Mouse (Mus musculus) forebrain, embryonic 11.5 days (tissue): ENCODE results near the gene Pbx1. TPM values are rescaled to one million over a fixed set of nuclear protein-coding genes. Genes with fewer than 3 reads are reported as not detected.
A peak's percentile ranks its signal among the peaks of the same experiment; 100 is the strongest.

ENCODE experiments used
- ATAC-seq: fragments of 200-750 bp; cut with Nextera tagmentation; replicated peaks from 2 replicates; pipeline ENCODE4 v1.8.0; 2017; ENCODE audit warnings: moderate TSS enrichment; ENCODE audit not compliant: low FRiP score
- DNase-seq: peaks from one replicate; pipeline ENCODE4 v3.0.0-alpha.2; 2017; ENCODE audit warnings: low spot score
- H3K27ac ChIP-seq: fragments of 300-500 bp; sonication (generic); 2 replicates; pipeline ENCODE4 v1.5.1; 2014; ENCODE audit warnings: low read depth, low read length
- H3K27me3 ChIP-seq: fragments of 300-500 bp; sonication (generic); 2 replicates; pipeline ENCODE4 v1.6.1; 2014; ENCODE audit warnings: mild to moderate bottlenecking, low read length, mixed read lengths; ENCODE audit not compliant: control insufficient read depth, insufficient read depth
- H3K36me3 ChIP-seq: fragments of 300-500 bp; sonication (generic); 2 replicates; pipeline ENCODE4 v1.6.1; 2014; ENCODE audit warnings: mild to moderate bottlenecking, low read length, moderate library complexity, mixed read lengths; ENCODE audit not compliant: control insufficient read depth, insufficient read depth
- H3K4me1 ChIP-seq: fragments of 300-500 bp; sonication (generic); replicated peaks from 2 replicates; pipeline ENCODE4 v1.6.1; 2014; ENCODE audit warnings: low read length, mixed read lengths; ENCODE audit not compliant: control insufficient read depth, insufficient read depth
- H3K4me2 ChIP-seq: fragments of 300-500 bp; sonication (generic); 2 replicates; pipeline ENCODE4 v1.6.1; 2014; ENCODE audit warnings: low read depth, mild to moderate bottlenecking, low read length, moderate library complexity, mixed read lengths; ENCODE audit not compliant: severe bottlenecking
- H3K4me3 ChIP-seq: fragments of 300-500 bp; sonication (generic); 2 replicates; pipeline ENCODE4 v1.5.1; 2014; ENCODE audit warnings: low read depth, low read length
- H3K9ac ChIP-seq: fragments of 300-500 bp; sonication (generic); 2 replicates; pipeline ENCODE4 v1.6.1; 2014; ENCODE audit warnings: low read length
- H3K9me3 ChIP-seq: fragments of 300-500 bp; sonication (generic); 2 replicates; pipeline ENCODE4 v1.6.1; 2016; ENCODE audit warnings: low read length, mixed read lengths; ENCODE audit not compliant: control insufficient read depth
- WGBS: fragments of 180-500 bp; shearing (Covaris S2); extraction: QIAGEN DNeasy Blood & Tissue Kit; methylation state at CpG from one replicate; pipeline ENCODE4 v1.1.7; 2014; 5-methylcytosine and 5-hydroxymethylcytosine counted together
- polyA plus RNA-seq: library from polyadenylated mRNA; unstranded; fragments of >200 nt; fragmentation: Nextera tagmentation; extraction: Ambion mirVana; gene quantifications from 2 replicates; pipeline ENCODE4 v1.2.1, GENCODE M21; 2014

The Pbx1 gene
- polyA plus RNA-seq, 1 experiment from 2014 or later: 51.1 TPM

DNA sequence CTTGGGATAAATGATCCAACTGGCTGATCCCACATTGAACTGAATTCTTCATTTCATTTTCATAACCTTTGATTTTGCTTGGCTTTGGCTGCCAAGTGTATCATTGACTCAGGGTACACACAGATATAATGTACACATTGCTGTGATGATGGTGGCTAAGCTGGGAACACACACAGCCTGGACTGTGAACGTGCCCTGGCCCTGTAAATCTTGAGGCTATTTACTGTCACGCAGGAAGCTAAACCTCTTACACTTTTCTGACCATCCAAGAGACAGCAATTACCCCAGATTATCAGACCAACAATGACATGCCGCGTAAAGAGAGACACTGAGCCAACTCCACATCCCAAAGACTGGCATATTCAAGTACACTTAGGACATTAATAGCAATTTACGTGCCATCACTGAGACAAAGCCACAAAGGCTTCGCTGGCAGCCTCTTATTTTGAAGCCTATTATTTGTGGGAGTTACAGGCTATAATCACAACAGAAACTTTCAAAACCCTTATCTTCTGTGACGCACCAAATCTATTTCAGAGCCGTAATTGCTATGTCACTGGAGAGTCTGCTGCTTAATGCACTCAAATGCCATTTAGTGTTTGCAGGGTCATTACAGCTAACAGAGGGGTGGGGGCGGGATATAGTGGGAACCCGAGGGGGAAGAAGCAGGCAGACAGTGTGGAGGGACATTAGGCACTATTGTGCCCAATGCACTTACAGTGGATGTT, 262.9 kb downstream of the Pbx1 start:
- no peaks in the 10 kb centered on the region for H3K36me3 ChIP-seq
- H3K4me3 ChIP-seq: no peak overlapping the region
- WGBS: 70% methylated on average over 10 of the region's 10 CpGs
- no peak overlapping the region for H3K4me2 ChIP-seq
- no peak overlapping the region for H3K9ac ChIP-seq
- H3K9me3 ChIP-seq: no peaks in the 10 kb centered on the region
- peak; percentile 72 for ATAC-seq
- H3K4me1 ChIP-seq: no peaks in the 10 kb centered on the region
- no peaks in the 10 kb centered on the region for H3K27me3 ChIP-seq
- no peak overlapping the region for H3K27ac ChIP-seq
- no peak for DNase-seq

DNA sequence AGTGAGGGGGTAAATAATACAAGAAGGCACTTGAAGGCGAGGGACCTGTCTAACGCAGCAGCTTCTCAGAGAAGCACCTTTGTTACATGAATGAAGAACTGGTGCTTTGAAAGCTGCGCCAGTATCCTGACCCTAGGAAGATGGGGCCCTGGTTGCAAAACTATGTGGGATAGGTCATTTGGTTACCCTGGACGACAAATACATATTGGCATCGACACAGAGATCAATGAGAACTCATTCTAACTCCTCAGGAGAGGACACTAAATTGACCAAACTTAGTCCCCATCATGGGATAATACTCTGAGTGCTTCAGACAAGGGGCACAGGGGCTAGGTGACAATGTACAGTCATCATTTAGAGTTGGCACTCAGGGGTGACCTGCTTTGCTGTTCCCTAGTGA, 264.3 kb downstream of the Pbx1 start:
- no peaks in the 10 kb centered on the region for H3K36me3 ChIP-seq
- no peaks in the 10 kb centered on the region for H3K9me3 ChIP-seq
- H3K4me1 ChIP-seq: no peaks in the 10 kb centered on the region; the same call in 1 of the 2 replicates
- H3K27me3 ChIP-seq: no peaks in the 10 kb centered on the region
- WGBS: 89% methylated on average over 5 of the region's 5 CpGs
- no peak overlapping the region for H3K4me3 ChIP-seq
- ATAC-seq (no peak), DNase-seq (no peak)
- H3K4me2 ChIP-seq: no peak overlapping the region
- H3K27ac ChIP-seq: no peak overlapping the region
- H3K9ac ChIP-seq: no peak overlapping the region

DNA sequence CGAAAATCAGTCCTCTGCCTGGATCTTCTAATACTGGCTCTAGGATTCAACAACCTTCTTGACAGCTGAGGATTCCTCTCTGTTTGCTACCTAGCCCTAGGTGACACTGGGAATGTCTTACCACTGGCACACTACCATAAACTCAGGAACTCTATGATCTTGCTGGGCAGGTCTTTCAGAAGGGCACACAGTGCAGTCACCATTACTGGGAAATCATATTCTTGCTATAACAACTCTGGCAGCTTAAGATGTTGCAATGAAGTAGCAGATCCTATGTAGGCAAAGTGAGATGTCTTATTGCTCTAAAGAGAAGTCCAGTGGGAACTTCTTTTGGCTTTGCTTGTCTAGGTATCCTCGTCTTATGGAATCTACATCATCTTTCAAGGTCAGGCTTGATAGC, 265.2 kb downstream of the Pbx1 start:
- ATAC-seq (no peak), DNase-seq (no peak)
- WGBS: 94% methylated on average over 2 of the region's 2 CpGs
- no peak overlapping the region for H3K4me2 ChIP-seq
- H3K9ac ChIP-seq: no peak overlapping the region
- H3K9me3 ChIP-seq: no peaks in the 10 kb centered on the region
- no peak overlapping the region for H3K27ac ChIP-seq
- no peak overlapping the region for H3K4me3 ChIP-seq
- H3K4me1 ChIP-seq: no peaks in the 10 kb centered on the region; the same call in 1 of the 2 replicates
- no peaks in the 10 kb centered on the region for H3K36me3 ChIP-seq
- H3K27me3 ChIP-seq: no peaks in the 10 kb centered on the region

- no peak for ATAC-seq
- H3K27ac ChIP-seq: no peak overlapping the region
These were observed 267.1 kb downstream of the Pbx1 start for GRCm38 (mm10) chr1:168164945-168165344.

DNA sequence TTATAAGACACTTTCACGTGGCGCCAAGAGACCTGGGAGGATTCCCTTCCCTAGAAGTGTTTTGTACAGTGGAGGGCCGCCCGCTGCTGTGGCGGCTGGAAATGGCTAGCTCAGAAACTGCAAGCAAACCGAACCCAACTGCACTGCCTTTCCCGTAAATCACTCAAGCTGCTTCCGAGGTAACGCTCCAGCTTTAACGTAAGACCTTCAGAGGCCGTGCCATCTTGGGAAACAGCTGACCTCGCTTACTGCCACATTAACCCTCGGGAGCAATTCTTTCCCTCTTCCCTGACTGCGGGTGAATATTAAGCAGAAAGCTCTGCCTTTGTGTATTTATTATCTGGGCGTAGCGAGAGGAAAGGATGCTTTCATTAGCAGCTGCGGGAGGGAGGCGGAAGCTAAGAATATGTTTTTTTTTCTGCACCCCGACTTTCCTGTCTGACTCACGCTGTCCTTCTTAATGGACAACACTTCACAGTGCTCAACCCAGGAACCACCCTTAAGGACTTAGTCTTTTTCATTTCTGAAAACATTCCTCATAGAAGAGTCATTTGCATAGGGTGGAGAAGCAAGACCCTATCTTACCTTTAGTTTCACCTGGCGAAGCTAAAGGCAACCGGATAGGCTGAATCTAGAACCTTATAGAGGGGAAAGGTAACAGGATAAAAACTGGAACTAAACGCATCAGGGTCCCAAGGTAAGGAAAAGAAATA, 268.4 kb downstream of the Pbx1 start:
- no peaks in the 10 kb centered on the region for H3K27me3 ChIP-seq
- H3K36me3 ChIP-seq: no peaks in the 10 kb centered on the region
- H3K9me3 ChIP-seq: no peaks in the 10 kb centered on the region
- no peak overlapping the region for H3K4me2 ChIP-seq
- peak overlapping the region; percentile 37 for H3K27ac ChIP-seq
- no peaks in the 10 kb centered on the region; the same call in 1 of the 2 replicates for H3K4me1 ChIP-seq
- WGBS: 69% methylated on average over 23 of the region's 23 CpGs
- no peak overlapping the region for H3K9ac ChIP-seq
- DNase-seq: no peak
- no peak overlapping the region for H3K4me3 ChIP-seq
- no peak for ATAC-seq

More at GRCm38 (mm10) chr1:168164945-168165344, 267.1 kb downstream of the Pbx1 start:
- no peak for DNase-seq
- H3K9ac ChIP-seq: no peak overlapping the region
- no peaks in the 10 kb centered on the region; the same call in 1 of the 2 replicates for H3K4me1 ChIP-seq
- no peaks in the 10 kb centered on the region for H3K36me3 ChIP-seq
- H3K4me3 ChIP-seq: no peak overlapping the region
- WGBS: 90% methylated on average over 3 of the region's 3 CpGs
- no peaks in the 10 kb centered on the region for H3K27me3 ChIP-seq
- no peaks in the 10 kb centered on the region for H3K9me3 ChIP-seq
- H3K4me2 ChIP-seq: no peak overlapping the region

DNA sequence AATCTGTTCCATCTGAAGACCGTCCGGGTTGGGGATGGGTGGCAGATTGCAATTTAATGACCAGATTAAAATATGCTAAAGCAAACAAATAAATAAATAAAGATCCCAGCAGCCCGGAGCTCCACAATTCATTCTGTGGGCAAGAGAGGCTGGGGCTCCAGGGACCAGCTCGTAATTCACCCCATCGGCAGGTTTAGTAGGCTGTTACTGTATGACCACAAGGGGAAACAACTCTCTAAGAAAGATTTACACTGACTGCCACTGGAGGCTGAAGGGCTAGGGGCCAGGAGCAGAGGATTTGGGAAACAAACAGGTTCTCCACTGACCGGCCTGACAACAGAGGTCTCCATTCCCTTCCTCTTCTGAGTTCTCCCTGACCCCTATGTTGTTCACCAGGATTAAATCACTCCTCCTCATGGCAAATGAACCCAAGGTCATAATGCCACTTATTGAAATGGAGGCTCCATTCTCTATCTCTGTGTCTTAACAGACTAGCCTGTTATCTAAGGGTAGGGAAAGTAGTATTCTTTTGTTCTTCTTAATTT, 292.9 kb downstream of the Pbx1 start:
- WGBS: 91% methylated on average over 6 of the region's 6 CpGs
- H3K36me3 ChIP-seq: no peaks in the 10 kb centered on the region
- no peaks in the 10 kb centered on the region for H3K9me3 ChIP-seq
- DNase-seq: no peak
- no peak for ATAC-seq
- no peak overlapping the region for H3K4me2 ChIP-seq
- H3K9ac ChIP-seq: no peak overlapping the region
- H3K27me3 ChIP-seq: no peaks in the 10 kb centered on the region
- no peaks in the 10 kb centered on the region for H3K4me1 ChIP-seq
- no peak overlapping the region for H3K4me3 ChIP-seq
- H3K27ac ChIP-seq: no peak overlapping the region

- DNase-seq (no peak), ATAC-seq (no peak)
- Histone ChIP-seq H3K36me3 (no peaks in the 10 kb centered on the region), H3K27me3 (no peaks in the 10 kb centered on the region), H3K4me1 (no peaks in the 10 kb centered on the region), H3K4me3 (no peak overlapping the region), H3K4me2 (no peak overlapping the region), H3K27ac (no peak overlapping the region), H3K9me3 (no peaks in the 10 kb centered on the region), H3K9ac (no peak overlapping the region)
- 90% methylated on average over 4 of the region's 4 CpGs for WGBS
These were observed 293.4 kb downstream of the Pbx1 start for GRCm38 (mm10) chr1:168138669-168139068.

DNA sequence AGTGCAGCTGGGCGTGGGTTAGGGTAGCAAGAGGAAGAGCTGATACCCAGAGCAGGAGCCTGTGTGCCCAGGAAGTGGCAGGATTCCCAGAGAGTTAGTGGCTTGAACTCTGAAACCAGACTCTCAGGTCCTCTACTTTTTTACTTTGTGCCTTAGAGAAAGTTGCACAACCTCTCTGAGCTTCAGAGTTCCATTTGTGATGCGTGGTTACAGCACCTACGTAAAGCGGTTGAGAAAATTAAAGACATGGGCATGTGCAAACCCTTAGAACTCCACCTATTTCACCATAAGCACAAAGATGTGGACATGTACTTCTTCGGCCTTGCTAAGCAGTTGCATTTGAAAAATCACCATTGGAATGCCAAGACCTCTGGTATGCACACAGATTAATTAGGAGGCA, 294.2 kb downstream of the Pbx1 start:
- DNase-seq (no peak), ATAC-seq (no peak)
- no peak overlapping the region for H3K27ac ChIP-seq
- no peak overlapping the region for H3K9ac ChIP-seq
- H3K4me2 ChIP-seq: no peak overlapping the region
- no peaks in the 10 kb centered on the region for H3K36me3 ChIP-seq
- no peaks in the 10 kb centered on the region for H3K27me3 ChIP-seq
- H3K4me3 ChIP-seq: no peak overlapping the region
- no peaks in the 10 kb centered on the region for H3K9me3 ChIP-seq
- 91% methylated on average over 5 of the region's 5 CpGs for WGBS
- no peaks in the 10 kb centered on the region for H3K4me1 ChIP-seq
